Mouse (Mus musculus) liver, embryonic 12.5 days (tissue): ENCODE measurements around the gene Cd81. TPM values are rescaled to one million over a fixed set of nuclear protein-coding genes. Genes with fewer than 3 reads are reported as not detected.

ENCODE experiments used
- ATAC-seq: fragments of 200-750 bp; cut with Nextera tagmentation; 2 replicates; pipeline ENCODE4 v1.8.0; 2017; ENCODE audit warnings: moderate number of reproducible peaks, mild to moderate bottlenecking, moderate library complexity
- H3K27ac ChIP-seq: fragments of 300-500 bp; sonication (generic); 2 replicates; pipeline ENCODE4 v1.5.1; 2016; ENCODE audit warnings: mild to moderate bottlenecking
- H3K27me3 ChIP-seq: fragments of 300-500 bp; sonication (generic); replicated peaks from 2 replicates; pipeline ENCODE4 v1.6.1; 2016; ENCODE audit warnings: mild to moderate bottlenecking, moderate library complexity
- H3K36me3 ChIP-seq: fragments of 300-500 bp; sonication (generic); 2 replicates; pipeline ENCODE4 v1.6.1; 2016; ENCODE audit warnings: mild to moderate bottlenecking, moderate library complexity
- H3K4me1 ChIP-seq: fragments of 300-500 bp; sonication (generic); 2 replicates; pipeline ENCODE4 v1.6.1; 2016
- H3K4me2 ChIP-seq: fragments of 300-500 bp; sonication (generic); 2 replicates; pipeline ENCODE4 v1.6.1; 2016; ENCODE audit warnings: mild to moderate bottlenecking, moderate library complexity
- H3K4me3 ChIP-seq: fragments of 300-500 bp; sonication (generic); 2 replicates; pipeline ENCODE4 v1.5.1; 2016; ENCODE audit warnings: mild to moderate bottlenecking, moderate library complexity
- H3K9ac ChIP-seq: fragments of 300-500 bp; sonication (generic); 2 replicates; pipeline ENCODE4 v1.6.1; 2016; ENCODE audit warnings: mild to moderate bottlenecking, moderate library complexity
- H3K9me3 ChIP-seq: fragments of 300-500 bp; sonication (generic); replicated peaks from 2 replicates; pipeline ENCODE4 v1.6.1; 2016; ENCODE audit warnings: mild to moderate bottlenecking, moderate library complexity
- WGBS: fragments of 180-500 bp; shearing (Covaris S2); methylation state at CpG from one replicate; pipeline ENCODE4 v1.1.7; 2016; ENCODE audit not compliant: insufficient replicate concordance; 5-methylcytosine and 5-hydroxymethylcytosine counted together
- polyA plus RNA-seq: library from polyadenylated mRNA; unstranded; fragments of >200 nt; fragmentation: Nextera tagmentation; extraction: Ambion mirVana; gene quantifications from 2 replicates; pipeline ENCODE4 v1.2.1, GENCODE M21; 2016

Gene Cd81
- polyA plus RNA-seq, 1 experiment from 2014 or later, result 154 TPM

- peaks cover 75% of the 10 kb centered on the region for H3K36me3 ChIP-seq
- no peak overlapping the region for H3K4me2 ChIP-seq
- no peak overlapping the region for H3K27ac ChIP-seq
- no peak overlapping the region for H3K4me3 ChIP-seq
- no peak overlapping the region for H3K9ac ChIP-seq
- peaks cover 27% of the 10 kb centered on the region for H3K4me1 ChIP-seq
- no peak for ATAC-seq
- no peaks in the 10 kb centered on the region for H3K9me3 ChIP-seq
- no peaks in the 10 kb centered on the region for H3K27me3 ChIP-seq
- 69% methylated on average over 2 of the region's 2 CpGs for WGBS
Measured at GRCm38 (mm10) chr7:143067469-143067868, 14.9 kb downstream of the Cd81 start.

- no peak for ATAC-seq
- Histone ChIP-seq H3K27ac (peak overlapping the region; percentile 76; the same call in 1 of the 2 replicates), H3K9ac (no peak overlapping the region), H3K36me3 (peaks cover 70% of the 10 kb centered on the region), H3K4me3 (no peak overlapping the region; the same call in 1 of the 2 replicates), H3K9me3 (no peaks in the 10 kb centered on the region), H3K4me2 (peak overlapping the region; percentile 96), H3K27me3 (no peaks in the 10 kb centered on the region), H3K4me1 (peaks cover 27% of the 10 kb centered on the region)
- 71% methylated on average over 3 of the region's 3 CpGs for WGBS
Measured at GRCm38 (mm10) chr7:143067897-143068296, 15.4 kb downstream of the Cd81 start.

GRCm38 (mm10) chr7:143068316-143068881 lies 15.9 kb downstream of the Cd81 start:
- Histone ChIP-seq H3K27ac (peak overlapping the region; percentile 76), H3K4me1 (peaks cover 27% of the 10 kb centered on the region), H3K9ac (peak overlapping the region; percentile 88), H3K9me3 (no peaks in the 10 kb centered on the region), H3K4me3 (peak overlapping the region; percentile 84), H3K27me3 (no peaks in the 10 kb centered on the region), H3K4me2 (peak overlapping the region; percentile 96), H3K36me3 (peaks cover 65% of the 10 kb centered on the region)
- ATAC-seq, result no peak
- 53% methylated on average over 13 of the region's 13 CpGs for WGBS

DNA sequence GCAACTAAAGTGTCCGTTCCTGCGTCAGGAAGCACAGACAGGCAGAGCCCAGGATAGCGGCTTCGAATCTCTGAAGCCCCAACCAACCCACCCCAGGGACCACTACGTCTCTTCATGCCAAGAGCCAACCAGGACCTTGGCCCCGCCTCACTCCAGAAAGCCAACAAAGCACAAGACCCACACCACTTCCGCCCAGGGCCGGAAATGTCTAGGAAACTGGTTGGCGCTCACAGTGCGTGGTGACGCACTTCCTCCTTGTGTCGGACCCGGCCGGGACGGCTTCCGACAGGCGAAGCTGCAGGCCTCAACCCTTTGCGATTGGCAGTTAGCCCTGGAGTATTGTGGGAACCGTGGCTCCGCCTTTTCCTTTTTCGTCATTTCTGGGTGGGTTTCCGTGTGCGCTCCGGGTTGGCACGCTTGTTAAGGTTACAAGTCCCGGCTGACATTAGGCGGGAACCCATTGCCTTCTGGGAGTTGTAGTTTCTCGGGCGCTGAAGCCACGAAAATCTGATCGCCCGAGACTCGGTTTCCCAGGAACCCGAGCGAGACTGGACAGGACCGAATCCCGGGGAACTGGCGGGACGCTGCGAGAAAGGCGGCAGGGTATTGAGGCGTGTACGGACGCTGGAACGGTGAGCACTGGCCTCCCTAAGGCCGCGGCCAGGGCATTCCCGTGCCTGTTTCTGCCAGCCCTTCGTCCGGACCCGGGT lies 16.5 kb downstream of the Cd81 start, which contains the start of gene Tssc4:
Gene Tssc4 (plus strand): TSS at position 368 of the 710 bp plus-strand sequence.
- WGBS, result 2% methylated on average over 51 of the region's 51 CpGs
- peaks cover 27% of the 10 kb centered on the region for H3K4me1 ChIP-seq
- H3K27ac ChIP-seq, result peak within 1 kb of the TSS; percentile 76
- H3K9me3 ChIP-seq, result no peaks in the 10 kb centered on the region
- peak within 1 kb of the TSS; percentile 88 for H3K9ac ChIP-seq
- no peaks in the 10 kb centered on the region for H3K27me3 ChIP-seq
- ATAC-seq, result peak; percentile 95
- H3K36me3 ChIP-seq, result peaks cover 59% of the 10 kb centered on the region
- peak within 1 kb of the TSS; percentile 84 for H3K4me3 ChIP-seq
- H3K4me2 ChIP-seq, result peak within 1 kb of the TSS; percentile 96

GRCm38 (mm10) chr7:143069751-143070400 lies 17.3 kb downstream of the Cd81 start:
- H3K4me2 ChIP-seq, result peak overlapping the region; percentile 96
- peak; percentile 10 for ATAC-seq
- peaks cover 51% of the 10 kb centered on the region for H3K36me3 ChIP-seq
- 12% methylated on average over 30 of the region's 30 CpGs for WGBS
- peak overlapping the region; percentile 88 for H3K9ac ChIP-seq
- H3K27me3 ChIP-seq, result no peaks in the 10 kb centered on the region
- H3K27ac ChIP-seq, result peak overlapping the region; percentile 76
- peak overlapping the region; percentile 84 for H3K4me3 ChIP-seq
- peaks cover 27% of the 10 kb centered on the region for H3K4me1 ChIP-seq
- H3K9me3 ChIP-seq, result no peaks in the 10 kb centered on the region

DNA sequence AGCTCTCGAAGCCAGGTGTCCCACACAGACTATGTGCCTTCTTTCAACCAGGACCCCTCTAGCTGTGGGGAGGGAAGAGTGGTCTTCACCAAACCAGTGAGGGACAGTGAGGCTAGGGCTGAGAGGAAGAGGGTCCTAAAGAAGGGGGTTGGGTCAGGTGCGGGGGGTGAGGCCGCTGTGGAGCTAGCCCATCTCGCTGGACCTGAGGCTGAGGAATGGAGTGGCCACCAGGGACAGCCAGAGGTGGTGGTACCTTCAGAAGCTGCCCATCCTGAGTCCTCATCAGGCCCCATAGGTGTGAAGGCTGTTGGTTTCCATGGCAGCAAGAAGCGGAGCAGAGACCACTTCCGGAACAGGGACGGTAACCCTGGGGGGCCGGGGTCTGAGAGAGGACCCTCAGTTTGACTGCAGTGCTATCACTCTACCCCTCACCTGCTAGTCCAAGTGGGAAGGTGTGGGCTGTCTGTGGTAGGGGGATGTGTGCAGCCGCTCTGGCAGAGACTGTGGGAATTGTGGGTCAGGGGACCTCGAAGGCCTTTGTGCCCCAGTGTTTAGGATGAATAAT lies 18.0 kb downstream of the Cd81 start:
- Histone ChIP-seq H3K9ac (peak overlapping the region; percentile 88), H3K4me1 (peaks cover 27% of the 10 kb centered on the region), H3K4me3 (peak overlapping the region; percentile 84), H3K27ac (no peak overlapping the region), H3K27me3 (no peaks in the 10 kb centered on the region), H3K4me2 (peak overlapping the region; percentile 96), H3K36me3 (peaks cover 44% of the 10 kb centered on the region), H3K9me3 (no peaks in the 10 kb centered on the region)
- 87% methylated on average over 10 of the region's 10 CpGs for WGBS
- ATAC-seq, result no peak

DNA sequence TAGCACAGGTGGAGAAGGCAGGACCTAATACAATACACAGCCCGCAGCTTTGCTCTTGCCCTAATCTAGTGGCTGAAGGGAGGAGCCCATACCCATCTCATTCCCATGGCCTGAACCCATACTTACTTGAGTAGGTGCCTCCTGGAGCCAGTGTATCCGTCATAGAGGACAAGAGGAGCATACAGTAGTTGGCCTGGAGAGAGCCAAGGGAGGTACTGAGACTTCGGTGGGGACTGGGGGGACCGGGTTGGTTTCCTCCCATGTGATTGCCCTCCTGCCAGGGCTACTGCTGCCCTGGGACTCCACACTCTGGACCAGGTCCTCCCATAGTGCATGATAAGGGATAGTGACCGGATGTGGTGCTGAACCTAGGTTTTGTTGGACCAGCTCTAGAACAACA lies 20.1 kb downstream of the Cd81 start:
- Histone ChIP-seq H3K27me3 (no peaks in the 10 kb centered on the region), H3K9me3 (no peaks in the 10 kb centered on the region), H3K4me3 (no peak overlapping the region), H3K27ac (no peak overlapping the region), H3K4me1 (peaks cover 27% of the 10 kb centered on the region), H3K4me2 (no peak overlapping the region), H3K36me3 (peaks cover 23% of the 10 kb centered on the region), H3K9ac (no peak overlapping the region)
- ATAC-seq, result no peak
- WGBS, result 68% methylated on average over 5 of the region's 5 CpGs

DNA sequence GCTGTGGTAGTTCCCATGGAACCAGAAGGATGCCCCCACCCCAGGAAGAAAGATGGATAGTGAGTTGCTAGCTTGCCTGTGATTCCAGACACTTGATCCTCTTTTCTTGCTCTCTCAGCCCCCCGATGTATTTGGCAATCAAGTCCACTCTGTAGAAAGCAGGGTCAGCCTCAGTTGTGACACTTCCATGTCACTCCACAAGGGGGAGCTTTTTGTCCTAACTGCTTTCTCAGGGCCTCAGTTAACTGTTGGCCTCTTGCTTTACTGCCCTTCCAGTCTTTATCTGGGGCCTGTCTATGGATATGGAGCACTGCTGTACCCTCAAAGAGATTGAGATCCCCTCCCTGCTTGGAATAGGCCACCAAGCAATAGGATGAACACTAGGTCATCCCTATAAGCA lies 20.5 kb downstream of the Cd81 start:
- peaks cover 19% of the 10 kb centered on the region for H3K36me3 ChIP-seq
- no peak overlapping the region for H3K4me2 ChIP-seq
- no peak overlapping the region for H3K27ac ChIP-seq
- no peak for ATAC-seq
- peaks cover 24% of the 10 kb centered on the region for H3K4me1 ChIP-seq
- no peak overlapping the region for H3K4me3 ChIP-seq
- no peaks in the 10 kb centered on the region for H3K27me3 ChIP-seq
- no peaks in the 10 kb centered on the region for H3K9me3 ChIP-seq
- 63% methylated on average over 1 of the region's 1 CpGs for WGBS
- H3K9ac ChIP-seq, result no peak overlapping the region

- peaks cover 9% of the 10 kb centered on the region for H3K4me1 ChIP-seq
- no peak for ATAC-seq
- H3K9ac ChIP-seq, result no peak overlapping the region
Measured at GRCm38 (mm10) chr7:143075394-143075793, 22.9 kb downstream of the Cd81 start.

DNA sequence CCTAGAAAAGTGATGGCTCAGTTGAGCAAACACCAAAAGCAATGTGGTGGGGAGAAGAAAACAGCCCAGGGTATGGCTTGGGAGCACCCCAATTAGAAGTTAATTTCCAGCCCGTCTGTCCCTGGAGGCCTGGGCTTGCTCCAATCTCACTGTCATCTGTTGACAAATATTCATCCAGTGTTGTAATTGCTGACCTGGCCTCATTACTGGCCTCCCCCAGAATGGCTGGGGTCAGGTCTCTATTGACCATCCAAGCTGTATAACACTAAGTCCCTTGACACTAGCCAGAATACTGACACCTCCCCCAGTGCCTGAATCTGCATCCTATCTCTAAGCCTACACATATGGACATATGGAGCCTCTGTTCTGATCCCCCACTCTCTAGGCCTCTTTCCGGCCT lies 24.8 kb downstream of the Cd81 start:
- Histone ChIP-seq H3K4me2 (no peak overlapping the region), H3K4me3 (no peak overlapping the region), H3K36me3 (no peaks in the 10 kb centered on the region), H3K9me3 (no peaks in the 10 kb centered on the region), H3K27ac (no peak overlapping the region), H3K9ac (no peak overlapping the region), H3K4me1 (peaks cover 7% of the 10 kb centered on the region), H3K27me3 (peaks cover under 1% of the 10 kb centered on the region; the same call in 1 of the 2 replicates)
- no peak for ATAC-seq
- 75% methylated on average over 2 of the region's 2 CpGs for WGBS

More at GRCm38 (mm10) chr7:143075394-143075793, 22.9 kb downstream of the Cd81 start:
- Histone ChIP-seq H3K4me3 (no peak overlapping the region), H3K27me3 (no peaks in the 10 kb centered on the region; the same call in 1 of the 2 replicates), H3K27ac (no peak overlapping the region), H3K9me3 (no peaks in the 10 kb centered on the region), H3K4me2 (no peak overlapping the region), H3K36me3 (peaks cover 12% of the 10 kb centered on the region)
- WGBS, result 53% methylated on average over 5 of the region's 5 CpGs

DNA sequence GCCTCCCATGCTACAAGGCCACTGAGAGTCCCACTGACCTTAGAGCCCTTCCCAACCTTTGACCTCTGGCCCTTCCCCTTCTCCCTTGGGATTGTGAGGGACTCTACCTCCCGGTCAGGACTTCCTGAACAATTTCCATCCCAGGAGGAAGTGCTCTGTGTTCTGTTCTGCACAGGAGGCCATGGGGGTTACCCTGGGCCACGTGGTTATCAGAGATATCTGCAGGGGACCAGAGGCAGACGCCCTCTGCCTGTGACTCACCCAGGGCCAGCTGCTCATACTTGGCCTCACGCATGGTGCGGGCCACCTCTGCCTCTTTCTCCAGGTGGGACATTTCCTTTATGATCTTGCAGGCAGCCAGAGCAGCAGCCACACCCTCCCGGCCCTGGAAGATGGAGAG lies 29.5 kb downstream of the Cd81 start:
- no peak; the same call in 1 of the 2 replicates for ATAC-seq
- Histone ChIP-seq H3K4me2 (no peak overlapping the region), H3K9ac (no peak overlapping the region), H3K4me3 (no peak overlapping the region), H3K4me1 (peaks cover 8% of the 10 kb centered on the region), H3K27ac (no peak overlapping the region), H3K27me3 (peaks cover 25% of the 10 kb centered on the region), H3K36me3 (no peaks in the 10 kb centered on the region), H3K9me3 (no peaks in the 10 kb centered on the region)
- WGBS, result 33% methylated on average over 6 of the region's 6 CpGs

GRCm38 (mm10) chr7:143083708-143084107 lies 31.2 kb downstream of the Cd81 start:
- H3K4me3 ChIP-seq, result no peak overlapping the region
- 37% methylated on average over 2 of the region's 2 CpGs for WGBS
- H3K9me3 ChIP-seq, result no peaks in the 10 kb centered on the region
- no peak overlapping the region for H3K27ac ChIP-seq
- H3K4me1 ChIP-seq, result peaks cover 8% of the 10 kb centered on the region
- no peak overlapping the region for H3K4me2 ChIP-seq
- H3K9ac ChIP-seq, result no peak overlapping the region
- peaks cover 28% of the 10 kb centered on the region for H3K27me3 ChIP-seq
- no peak for ATAC-seq
- H3K36me3 ChIP-seq, result no peaks in the 10 kb centered on the region
